Mouse (Mus musculus) G1E-ER4 (cell line): ENCODE data around the gene Gucy2e. TPM values are rescaled to one million over a fixed set of nuclear protein-coding genes. Genes with fewer than 3 reads are reported as not detected.

ENCODE experiments used
- GATA1 ChIP-seq: IDR thresholded peaks from one replicate; pipeline ENCODE4 v1.8.0; 2012; ENCODE audit warnings: low read length, inconsistent platforms
- polyA plus RNA-seq: library from polyadenylated mRNA; stranded (reverse); fragments of >175 nt; gene quantifications from 2 replicates; pipeline ENCODE4 v1.2.3, GENCODE M21; 2012

The Gucy2e gene
- polyA plus RNA-seq, 1 experiment = not detected

DNA sequence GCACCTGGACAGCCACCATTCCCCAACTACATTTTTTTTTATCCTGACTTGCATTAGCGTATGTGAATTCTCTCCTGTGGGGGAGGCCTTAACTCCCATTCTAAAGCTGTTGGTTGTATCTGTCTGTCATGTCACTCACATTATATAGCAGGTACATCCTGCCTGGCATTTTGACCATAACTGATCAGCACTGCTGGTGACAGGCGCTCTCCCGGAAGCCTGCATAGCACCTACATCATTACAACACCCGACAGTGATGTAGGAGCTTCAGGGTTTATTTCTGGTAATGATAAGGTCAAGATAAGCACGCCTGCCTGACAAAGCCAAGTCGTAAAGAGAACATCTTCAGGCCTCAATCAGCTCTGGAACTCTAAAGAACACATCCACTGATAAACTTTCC is 36.6 kb downstream of the Gucy2e start:
- no peak for TF ChIP-seq GATA1

- no peak for TF ChIP-seq GATA1
Observed at GRCm38 (mm10) chr11:69199251-69199650, 37.6 kb downstream of the Gucy2e start.

- TF ChIP-seq GATA1 = no peak
Observed at GRCm38 (mm10) chr11:69197743-69198142, 39.1 kb downstream of the Gucy2e start, which contains the start of gene Alox8. Alox8 (minus strand) TSS chr11:69197843.

DNA sequence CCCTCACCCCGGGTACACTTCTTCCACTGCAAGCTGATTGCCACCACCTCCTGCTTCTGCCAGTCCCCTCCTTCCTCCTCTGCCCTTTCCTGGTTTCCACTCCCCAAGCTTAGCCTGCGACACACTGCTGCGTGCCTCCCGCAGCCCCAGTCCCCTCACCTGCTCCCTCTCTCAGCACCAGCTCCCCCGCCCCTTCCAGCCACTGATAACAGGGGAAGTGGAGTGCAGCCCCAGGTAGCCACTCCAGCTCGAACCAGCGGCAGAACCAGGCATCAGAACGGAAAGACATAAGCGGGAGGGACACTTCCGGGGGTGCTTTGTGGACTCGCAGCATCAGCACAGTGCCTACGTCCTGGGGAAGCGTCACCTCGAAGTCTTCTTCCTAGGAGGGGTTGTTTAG is 39.6 kb downstream of the Gucy2e start:
- no peak for TF ChIP-seq GATA1

- TF ChIP-seq GATA1 = no peak
Observed at GRCm38 (mm10) chr11:69196766-69197165, 40.1 kb downstream of the Gucy2e start.

DNA sequence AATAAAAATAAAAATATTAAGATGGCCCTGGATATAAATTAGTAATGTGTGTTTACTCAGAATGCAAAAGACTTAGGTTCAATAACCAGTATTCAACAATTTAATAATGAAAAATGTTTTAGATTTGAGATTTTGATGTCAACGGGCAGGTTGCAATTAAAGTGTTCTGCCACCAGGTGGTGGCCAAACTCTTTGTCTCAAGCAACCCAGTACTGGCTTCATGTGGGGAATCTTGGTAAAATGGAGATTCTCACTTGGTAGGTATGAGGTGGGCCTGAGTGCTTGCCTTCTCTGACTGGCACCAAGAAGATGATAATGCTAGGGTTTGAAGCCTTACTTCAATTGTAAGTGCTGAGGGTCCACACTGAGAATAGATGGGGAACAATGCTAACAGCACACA is 44.0 kb downstream of the Gucy2e start:
- TF ChIP-seq GATA1 = no peak

DNA sequence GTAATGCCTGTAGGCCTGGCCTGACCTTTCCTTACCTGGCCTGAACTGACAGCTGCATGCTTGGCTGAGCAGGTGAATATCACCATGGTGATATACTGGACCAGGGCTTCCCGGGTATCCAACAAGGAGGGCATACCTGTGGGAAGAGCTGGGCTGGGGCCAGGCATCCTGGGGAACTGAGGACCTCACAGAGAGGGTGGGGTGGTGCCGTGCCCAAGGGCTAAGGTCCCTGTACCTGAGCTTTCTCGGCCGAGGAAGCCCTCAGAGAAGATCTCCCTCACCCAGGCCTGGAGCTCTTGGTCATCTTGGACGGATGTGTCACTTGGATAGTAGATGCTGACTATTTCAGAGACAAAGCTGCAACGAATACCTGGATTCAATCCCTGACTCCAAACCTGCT is 50.9 kb downstream of the Gucy2e start:
- no peak for TF ChIP-seq GATA1

- no peak for TF ChIP-seq GATA1
Observed at GRCm38 (mm10) chr11:69185031-69185430, 51.8 kb downstream of the Gucy2e start.

DNA sequence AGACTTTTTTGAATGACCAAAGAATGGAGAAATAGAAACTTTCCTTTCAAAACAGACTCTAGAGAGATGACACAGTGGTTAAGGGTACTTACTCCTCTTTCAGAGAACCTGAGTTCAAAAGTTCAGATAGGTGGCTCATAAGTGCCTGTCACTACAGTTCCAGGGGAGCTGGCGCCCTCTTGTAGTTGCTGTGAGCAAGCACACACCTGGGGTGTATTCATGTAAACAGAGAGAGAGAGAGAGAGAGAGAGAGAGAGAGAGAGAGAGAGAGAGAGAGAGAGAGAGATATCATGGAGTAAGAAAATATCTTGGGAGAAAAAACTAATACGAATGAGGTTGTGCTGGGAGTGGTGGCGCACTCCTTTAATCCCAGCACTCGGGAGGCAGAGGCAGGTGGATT is 56.7 kb downstream of the Gucy2e start:
- TF ChIP-seq GATA1 = no peak

- TF ChIP-seq GATA1 = no peak
Observed at GRCm38 (mm10) chr11:69179512-69179911, 57.3 kb downstream of the Gucy2e start.

DNA sequence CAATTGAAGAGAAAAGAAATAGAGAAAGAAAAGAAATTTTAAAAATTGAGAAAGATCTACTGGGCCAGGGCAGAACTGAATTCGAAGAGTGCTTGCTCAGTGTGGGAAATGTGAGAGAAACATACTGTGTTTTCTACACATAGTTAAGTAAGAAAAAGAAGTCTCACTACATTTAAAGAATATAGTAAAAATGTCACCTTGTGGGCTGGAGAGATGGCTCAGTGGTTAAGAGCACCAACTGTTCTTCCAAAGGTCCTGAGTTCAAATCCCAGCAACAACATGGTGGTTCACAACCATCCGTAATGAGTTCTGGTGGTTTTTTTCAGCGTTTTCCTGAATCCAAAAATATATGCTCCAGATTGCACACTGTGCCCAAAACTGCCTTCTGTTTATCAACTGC is 58.3 kb downstream of the Gucy2e start:
- no peak for TF ChIP-seq GATA1

- no peak for TF ChIP-seq GATA1
Observed at GRCm38 (mm10) chr11:69174722-69175121, 62.1 kb downstream of the Gucy2e start.

- no peak for TF ChIP-seq GATA1
Observed at GRCm38 (mm10) chr11:69172606-69173005, 64.2 kb downstream of the Gucy2e start.

GRCm38 (mm10) chr11:69171626-69172025 is 65.2 kb downstream of the Gucy2e start:
- no peak for TF ChIP-seq GATA1

DNA sequence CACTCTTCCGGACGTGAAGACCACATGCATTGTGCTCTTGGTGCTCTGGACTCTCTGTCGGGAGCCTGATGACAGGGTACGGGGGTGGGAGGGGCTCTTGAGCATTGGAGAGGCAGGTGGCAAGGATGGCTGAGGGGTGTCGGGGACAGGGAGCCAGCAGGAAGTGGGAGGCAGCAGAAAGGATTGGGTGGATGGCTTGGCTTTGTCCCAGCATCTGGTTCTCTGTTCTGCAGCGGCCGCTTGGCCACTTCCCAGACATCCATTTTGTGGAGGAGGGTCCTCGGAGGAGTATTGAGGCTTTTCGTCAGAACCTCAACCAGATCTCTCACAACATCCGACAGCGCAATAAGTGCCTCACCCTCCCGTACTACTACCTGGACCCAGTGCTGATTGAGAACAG is 67.5 kb downstream of the Gucy2e start:
- no peak for TF ChIP-seq GATA1

Other genes with a start within 250 kb of the Gucy2e start
- 31.5 and 37.6 TPM in 2 replicates for gene Pfas, start 228.6 kb downstream of the Gucy2e start, polyA plus RNA-seq
- gene Ctc1, start 221.1 kb downstream of the Gucy2e start, polyA plus RNA-seq = 39.7 and 70.1 TPM in 2 replicates
- 217 and 345 TPM in 2 replicates for gene Aurkb, start 191.4 kb downstream of the Gucy2e start, polyA plus RNA-seq
- gene Borcs6, start 177.3 kb downstream of the Gucy2e start, polyA plus RNA-seq = 20.5 and 25.2 TPM in 2 replicates
- gene Tmem107, start 166.2 kb downstream of the Gucy2e start, polyA plus RNA-seq = 55.6 and 63.5 TPM in 2 replicates
- gene Vamp2, start 148.5 kb downstream of the Gucy2e start, polyA plus RNA-seq = 32.2 and 39.6 TPM in 2 replicates
- gene Per1, start 141.8 kb downstream of the Gucy2e start, polyA plus RNA-seq = 25.0 and 26.2 TPM in 2 replicates
- gene Hes7, start 116.6 kb downstream of the Gucy2e start, polyA plus RNA-seq = 0.80 and 1.4 TPM in 2 replicates
- gene 9130213A22Rik, start 114.4 kb downstream of the Gucy2e start, polyA plus RNA-seq = 0.09 and 0.10 TPM in 2 replicates
- not detected in 2 replicates for gene Aloxe3, start 111.1 kb downstream of the Gucy2e start, polyA plus RNA-seq
- not detected in 2 replicates for gene Alox12b, start 80.0 kb downstream of the Gucy2e start, polyA plus RNA-seq
- gene Alox8, start 39.2 kb downstream of the Gucy2e start, polyA plus RNA-seq = not detected in 2 replicates
- 39.6 and 50.3 TPM in 2 replicates for gene Cntrob, start 86.7 kb upstream of the Gucy2e start, polyA plus RNA-seq
- 4.2 and 6.8 TPM in 2 replicates for gene Trappc1, start 86.9 kb upstream of the Gucy2e start, polyA plus RNA-seq
- 2.1 and 2.7 TPM in 2 replicates for gene Kcnab3, start 89.2 kb upstream of the Gucy2e start, polyA plus RNA-seq
- gene Rnf227, start 103.4 kb upstream of the Gucy2e start, polyA plus RNA-seq = not detected in 2 replicates
- gene Chd3, start 132.4 kb upstream of the Gucy2e start, polyA plus RNA-seq = 279 and 331 TPM in 2 replicates
- gene Naa38, start 158.5 kb upstream of the Gucy2e start, polyA plus RNA-seq = 126 and 142 TPM in 2 replicates
- gene Cyb5d1, start 158.6 kb upstream of the Gucy2e start, polyA plus RNA-seq = 7.4 and 7.5 TPM in 2 replicates
- gene Tmem88, start 161.2 kb upstream of the Gucy2e start, polyA plus RNA-seq = 2.3 and 3.6 TPM in 2 replicates
- 59.3 and 72.1 TPM in 2 replicates for gene Kdm6b, start 176.6 kb upstream of the Gucy2e start, polyA plus RNA-seq